Mouse (Mus musculus) liver, embryonic 15.5 days (tissue): Measurements from ENCODE around the gene Cacna1c. TPM values are rescaled to one million over a fixed set of nuclear protein-coding genes. Genes with fewer than 3 reads are reported as not detected.

ENCODE experiments used
- ATAC-seq: fragments of 200-750 bp; cut with Nextera tagmentation; 2 replicates; pipeline ENCODE4 v1.8.0; 2017; ENCODE audit warnings: moderate number of reproducible peaks, mild to moderate bottlenecking, moderate library complexity; ENCODE audit not compliant: insufficient read depth
- H3K27ac ChIP-seq: fragments of 300-500 bp; sonication (generic); replicated peaks from 2 replicates; pipeline ENCODE4 v1.5.1; 2015; ENCODE audit warnings: mild to moderate bottlenecking, inconsistent platforms
- H3K27me3 ChIP-seq: fragments of 300-500 bp; sonication (generic); 2 replicates; pipeline ENCODE4 v1.6.1; 2015; ENCODE audit warnings: mild to moderate bottlenecking, inconsistent platforms
- H3K36me3 ChIP-seq: fragments of 300-500 bp; sonication (generic); replicated peaks from 2 replicates; pipeline ENCODE4 v1.6.1; 2015; ENCODE audit warnings: moderate library complexity, mild to moderate bottlenecking, inconsistent platforms
- H3K4me1 ChIP-seq: fragments of 300-500 bp; sonication (generic); replicated peaks from 2 replicates; pipeline ENCODE4 v1.6.1; 2015; ENCODE audit warnings: inconsistent platforms
- H3K4me2 ChIP-seq: fragments of 300-500 bp; sonication (generic); 2 replicates; pipeline ENCODE4 v1.6.1; 2015; ENCODE audit warnings: moderate library complexity, mild to moderate bottlenecking, inconsistent platforms
- H3K4me3 ChIP-seq: fragments of 300-500 bp; sonication (generic); replicated peaks from 2 replicates; pipeline ENCODE4 v1.5.1; 2015; ENCODE audit warnings: mild to moderate bottlenecking, inconsistent platforms
- H3K9ac ChIP-seq: fragments of 300-500 bp; sonication (generic); 2 replicates; pipeline ENCODE4 v1.6.1; 2015; ENCODE audit warnings: moderate library complexity, mild to moderate bottlenecking, inconsistent platforms
- H3K9me3 ChIP-seq: fragments of 300-500 bp; sonication (generic); replicated peaks from 2 replicates; pipeline ENCODE4 v1.6.1; 2016; ENCODE audit warnings: inconsistent platforms
- WGBS: fragments of 180-500 bp; shearing (Covaris S2); methylation state at CpG from one replicate; pipeline ENCODE4 v1.1.7; 2015; ENCODE audit warnings: mixed read lengths; ENCODE audit not compliant: insufficient replicate concordance; 5-methylcytosine and 5-hydroxymethylcytosine counted together
- polyA plus RNA-seq: library from polyadenylated mRNA; unstranded; fragments of >200 nt; fragmentation: Nextera tagmentation; extraction: Ambion mirVana; gene quantifications from 2 replicates; pipeline ENCODE4 v1.2.1, GENCODE M21; 2015

Gene Cacna1c
- polyA plus RNA-seq, 1 experiment from 2014 or later: 0.41 TPM

GRCm38 (mm10) chr6:118922328-118923211 is 273.6 kb downstream of the Cacna1c start:
- WGBS: 18% methylated on average over 13 of the region's 13 CpGs
- Histone ChIP-seq H3K4me2 (no peak overlapping the region), H3K4me1 (peaks cover 8% of the 10 kb centered on the region; the same call in 1 of the 2 replicates), H3K4me3 (no peak overlapping the region), H3K36me3 (no peaks in the 10 kb centered on the region), H3K27ac (no peak overlapping the region), H3K9ac (no peak overlapping the region), H3K27me3 (peaks cover 9% of the 10 kb centered on the region), H3K9me3 (no peaks in the 10 kb centered on the region)
- no peak for ATAC-seq

GRCm38 (mm10) chr6:118908176-118908575 is 288.0 kb downstream of the Cacna1c start:
- Histone ChIP-seq H3K9me3 (no peaks in the 10 kb centered on the region), H3K36me3 (no peaks in the 10 kb centered on the region), H3K4me3 (no peak overlapping the region), H3K27me3 (no peaks in the 10 kb centered on the region), H3K9ac (no peak overlapping the region), H3K4me1 (no peaks in the 10 kb centered on the region), H3K4me2 (no peak overlapping the region), H3K27ac (no peak overlapping the region)
- WGBS: 41% methylated on average over 4 of the region's 4 CpGs
- ATAC-seq: no peak

- Histone ChIP-seq H3K4me2 (no peak overlapping the region), H3K36me3 (no peaks in the 10 kb centered on the region), H3K27me3 (no peaks in the 10 kb centered on the region), H3K9ac (no peak overlapping the region), H3K4me3 (no peak overlapping the region), H3K9me3 (no peaks in the 10 kb centered on the region), H3K4me1 (no peaks in the 10 kb centered on the region), H3K27ac (no peak overlapping the region)
- no peak for ATAC-seq
- WGBS: 43% methylated on average over 1 of the region's 1 CpGs
Observed at GRCm38 (mm10) chr6:118907704-118908103, 288.5 kb downstream of the Cacna1c start.

DNA sequence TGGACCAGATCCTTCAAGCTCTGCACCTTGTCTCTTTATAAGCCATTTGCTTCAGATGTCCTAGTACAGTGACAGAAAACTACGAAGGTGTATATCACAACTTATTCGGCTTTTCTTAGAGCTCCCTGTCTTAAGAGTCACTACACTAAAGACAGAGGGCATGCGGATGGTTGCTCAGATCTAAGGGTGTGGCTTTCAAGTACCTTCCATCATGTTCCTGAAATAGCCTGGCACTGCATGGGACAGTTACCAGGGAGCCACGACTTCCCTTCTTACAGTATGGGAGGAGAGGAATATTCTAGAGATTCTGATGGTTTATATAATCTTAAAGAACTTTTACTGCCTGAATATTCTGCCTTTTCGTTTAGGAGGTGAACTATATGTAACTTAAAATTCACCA is 289.3 kb downstream of the Cacna1c start:
- Histone ChIP-seq H3K27ac (no peak overlapping the region), H3K36me3 (no peaks in the 10 kb centered on the region), H3K9ac (no peak overlapping the region), H3K4me1 (no peaks in the 10 kb centered on the region), H3K4me2 (no peak overlapping the region), H3K4me3 (no peak overlapping the region), H3K9me3 (no peaks in the 10 kb centered on the region), H3K27me3 (no peaks in the 10 kb centered on the region)
- 53% methylated on average over 5 of the region's 5 CpGs for whole genome bisulfite sequencing
- ATAC-seq: no peak

DNA sequence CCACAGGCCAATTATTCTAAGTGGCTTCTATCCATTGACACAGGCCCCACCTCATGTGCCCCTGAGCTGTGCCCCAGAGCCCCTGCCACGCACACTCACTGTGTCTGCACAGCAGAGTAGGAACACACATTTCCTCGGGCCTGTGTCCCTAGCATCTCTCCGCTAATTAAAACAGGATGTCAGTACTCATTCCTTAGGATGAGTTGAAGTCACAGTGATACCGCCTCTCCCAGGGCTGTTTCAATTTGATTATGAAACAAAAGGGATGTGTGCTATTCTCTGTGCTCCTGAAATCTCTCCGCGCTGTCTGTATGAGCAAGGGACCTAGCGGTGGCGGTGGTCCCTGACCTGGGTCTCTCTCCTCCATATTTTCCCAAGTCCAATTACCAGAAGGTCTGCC is 296.5 kb downstream of the Cacna1c start:
- H3K27ac ChIP-seq: no peak overlapping the region
- no peaks in the 10 kb centered on the region for H3K27me3 ChIP-seq
- no peaks in the 10 kb centered on the region for H3K9me3 ChIP-seq
- no peaks in the 10 kb centered on the region for H3K4me1 ChIP-seq
- no peak overlapping the region for H3K4me3 ChIP-seq
- H3K36me3 ChIP-seq: no peaks in the 10 kb centered on the region
- ATAC-seq: no peak
- 70% methylated on average over 8 of the region's 8 CpGs for WGBS
- H3K4me2 ChIP-seq: no peak overlapping the region
- H3K9ac ChIP-seq: no peak overlapping the region

GRCm38 (mm10) chr6:118897101-118897500 is 299.1 kb downstream of the Cacna1c start:
- ATAC-seq: no peak
- 52% methylated on average over 5 of the region's 5 CpGs for WGBS
- H3K4me2 ChIP-seq: no peak overlapping the region

DNA sequence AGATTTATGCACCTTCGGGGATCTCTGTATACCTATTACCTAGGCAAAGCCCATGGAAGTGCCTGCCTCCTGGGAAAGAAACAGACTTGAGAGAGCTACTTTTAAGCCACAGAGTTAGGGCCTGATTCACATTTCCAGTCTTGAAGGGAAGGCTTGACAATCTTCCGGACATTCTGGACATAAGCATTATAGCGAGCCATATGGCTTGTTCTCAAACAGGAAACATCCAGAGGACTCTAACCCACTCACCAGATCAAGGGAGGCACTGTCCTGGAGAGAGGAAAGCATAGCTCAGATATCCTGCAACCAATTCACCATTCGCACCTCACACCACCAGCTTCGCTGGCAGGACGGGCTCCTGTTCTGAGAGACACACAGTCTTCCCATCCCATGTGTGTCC is 302.2 kb downstream of the Cacna1c start:
- WGBS: 71% methylated on average over 6 of the region's 6 CpGs
- Histone ChIP-seq H3K36me3 (no peaks in the 10 kb centered on the region), H3K9ac (no peak overlapping the region), H3K27me3 (no peaks in the 10 kb centered on the region), H3K4me3 (no peak overlapping the region), H3K4me1 (no peaks in the 10 kb centered on the region), H3K4me2 (no peak overlapping the region), H3K27ac (no peak overlapping the region), H3K9me3 (no peaks in the 10 kb centered on the region)
- no peak for ATAC-seq

More at GRCm38 (mm10) chr6:118897101-118897500, 299.1 kb downstream of the Cacna1c start:
- Histone ChIP-seq H3K27me3 (no peaks in the 10 kb centered on the region), H3K36me3 (no peaks in the 10 kb centered on the region), H3K9me3 (no peaks in the 10 kb centered on the region), H3K4me3 (no peak overlapping the region), H3K27ac (no peak overlapping the region), H3K9ac (no peak overlapping the region), H3K4me1 (no peaks in the 10 kb centered on the region)

GRCm38 (mm10) chr6:118889441-118889840 is 306.8 kb downstream of the Cacna1c start:
- Histone ChIP-seq H3K4me3 (no peak overlapping the region), H3K36me3 (no peaks in the 10 kb centered on the region), H3K9ac (no peak overlapping the region), H3K9me3 (no peaks in the 10 kb centered on the region), H3K4me1 (no peaks in the 10 kb centered on the region), H3K27ac (no peak overlapping the region), H3K4me2 (no peak overlapping the region), H3K27me3 (no peaks in the 10 kb centered on the region; the same call in 1 of the 2 replicates)
- WGBS: 73% methylated on average over 4 of the region's 4 CpGs
- no peak for ATAC-seq

- no peak overlapping the region for H3K4me3 ChIP-seq
- H3K4me1 ChIP-seq: no peaks in the 10 kb centered on the region
- H3K9ac ChIP-seq: no peak overlapping the region
- no peaks in the 10 kb centered on the region; the same call in 1 of the 2 replicates for H3K27me3 ChIP-seq
- ATAC-seq: no peak
- WGBS: 59% methylated on average over 8 of the region's 8 CpGs
- no peak overlapping the region for H3K27ac ChIP-seq
- no peak overlapping the region for H3K4me2 ChIP-seq
- H3K9me3 ChIP-seq: no peaks in the 10 kb centered on the region
- no peaks in the 10 kb centered on the region for H3K36me3 ChIP-seq
Observed at GRCm38 (mm10) chr6:118887032-118887431, 309.2 kb downstream of the Cacna1c start.

DNA sequence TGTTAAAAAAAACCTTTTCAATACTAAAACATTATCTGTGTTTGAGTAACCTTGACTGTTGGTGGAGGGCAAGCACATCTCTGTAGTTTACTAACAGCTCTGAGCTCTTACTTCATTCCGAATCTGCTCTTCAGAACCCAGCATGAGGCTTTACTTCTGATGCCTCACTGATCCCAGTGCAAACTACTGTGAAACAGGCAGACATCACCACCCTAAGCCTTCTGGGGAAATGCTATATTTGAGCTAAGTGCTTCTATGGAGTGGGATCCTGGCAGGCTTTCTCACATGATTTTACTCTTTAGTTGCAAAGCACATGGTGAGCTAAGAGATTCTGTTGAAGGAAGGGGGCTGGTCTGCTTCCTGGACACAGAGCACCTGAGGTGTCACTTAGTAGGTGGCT is 311.3 kb downstream of the Cacna1c start:
- H3K4me2 ChIP-seq: no peak overlapping the region
- no peak for ATAC-seq

DNA sequence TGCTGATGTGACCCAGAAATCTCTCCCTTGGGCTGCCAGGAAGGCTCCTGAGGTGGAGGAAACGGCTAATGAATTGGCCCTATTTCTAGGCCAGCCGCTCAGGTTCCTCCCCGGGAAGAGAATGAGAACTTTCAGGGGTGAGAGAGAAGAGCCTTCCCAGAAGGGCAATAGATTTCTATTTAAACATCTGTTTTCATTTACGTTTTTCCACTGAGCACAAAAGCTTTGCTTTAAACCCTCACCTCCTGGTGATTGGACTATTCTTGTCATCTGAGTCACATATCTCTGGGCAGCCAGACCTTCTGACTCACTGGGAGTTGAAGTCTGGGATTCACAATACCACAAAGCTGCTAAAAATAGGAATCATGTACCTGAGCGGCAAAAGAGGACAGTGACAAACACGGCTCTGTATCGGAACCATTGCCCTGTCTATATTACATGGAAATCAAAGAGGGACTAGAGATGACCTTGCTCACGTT is 312.1 kb downstream of the Cacna1c start:
- H3K9ac ChIP-seq: no peak overlapping the region
- no peaks in the 10 kb centered on the region for H3K9me3 ChIP-seq
- no peaks in the 10 kb centered on the region for H3K36me3 ChIP-seq
- H3K4me3 ChIP-seq: no peak overlapping the region
- H3K27ac ChIP-seq: no peak overlapping the region
- no peaks in the 10 kb centered on the region; the same call in 1 of the 2 replicates for H3K27me3 ChIP-seq
- no peak overlapping the region for H3K4me2 ChIP-seq
- H3K4me1 ChIP-seq: no peaks in the 10 kb centered on the region
- no peak for ATAC-seq
- WGBS: 57% methylated on average over 8 of the region's 8 CpGs

More for the DNA sequence above, 311.3 kb downstream of the Cacna1c start:
- no peak overlapping the region for H3K9ac ChIP-seq
- no peaks in the 10 kb centered on the region for H3K9me3 ChIP-seq
- no peaks in the 10 kb centered on the region for H3K36me3 ChIP-seq
- H3K27me3 ChIP-seq: no peaks in the 10 kb centered on the region; the same call in 1 of the 2 replicates
- no peaks in the 10 kb centered on the region for H3K4me1 ChIP-seq
- 62% methylated on average over 1 of the region's 1 CpGs for WGBS
- no peak overlapping the region for H3K27ac ChIP-seq
- no peak overlapping the region for H3K4me3 ChIP-seq
